Mouse (Mus musculus) E14TG2a.4 (cell line): Measurements from ENCODE around the gene Metap2.

ENCODE experiments used
- CTCF ChIP-seq: conservative IDR thresholded peaks from 2 replicates; pipeline ENCODE4 v1.5.1; 2014; ENCODE audit warnings: low read length
- NANOG ChIP-seq: IDR thresholded peaks from 2 replicates; pipeline ENCODE4 v1.6.1; 2014; ENCODE audit warnings: borderline replicate concordance, low read length, mixed read lengths

GRCm38 (mm10) chr10:93940279-93940678, 43.4 kb upstream of the Metap2 start:
- TF ChIP-seq CTCF (no peak), NANOG (no peak)
